Mouse (Mus musculus) G1E (cell line): ENCODE data around the gene Cemip. TPM values are rescaled to one million over a fixed set of nuclear protein-coding genes. Genes with fewer than 3 reads are reported as not detected.
A peak's percentile ranks its signal among the peaks of the same experiment; 100 is the strongest.

Source experiments
- ATAC-seq: 2 replicates; pipeline ENCODE4 v1.8.0; 2016; ENCODE audit warnings: mild to moderate bottlenecking; ENCODE audit not compliant: insufficient number of reproducible peaks, poor library complexity, low FRiP score, severe bottlenecking; ENCODE audit errors: extremely low read depth
- DNase-seq: peaks from one replicate; pipeline ENCODE4 v3.0.0; 2012; ENCODE audit warnings: low spot score
- H3K27me3 ChIP-seq: 2 replicates; pipeline ENCODE4 v1.6.1; 2012; ENCODE audit warnings: mild to moderate bottlenecking, low read length, inconsistent platforms; ENCODE audit not compliant: insufficient read depth
- H3K36me3 ChIP-seq: replicated peaks from 2 replicates; pipeline ENCODE3; 2012; ENCODE audit warnings: mild to moderate bottlenecking, inconsistent platforms
- H3K4me1 ChIP-seq: 2 replicates; pipeline ENCODE4 v1.6.1; 2012; ENCODE audit warnings: low read depth, low read length, inconsistent platforms, mixed read lengths; ENCODE audit not compliant: insufficient read depth
- H3K4me3 ChIP-seq: 2 replicates; pipeline ENCODE4 v1.5.1; 2012; ENCODE audit warnings: low read depth, mild to moderate bottlenecking, inconsistent platforms, low read length, moderate library complexity, mixed read lengths
- H3K9me3 ChIP-seq: replicated peaks from 2 replicates; pipeline ENCODE4 v1.6.1; 2012; ENCODE audit warnings: inconsistent platforms
- CTCF ChIP-seq: IDR thresholded peaks from 2 replicates; pipeline ENCODE4 v1.5.1; 2012; ENCODE audit warnings: low read depth, low read length, inconsistent platforms, mixed read lengths
- GATA1 ChIP-seq: IDR thresholded peaks from 2 replicates; pipeline ENCODE4 v1.6.1; 2012; ENCODE audit warnings: borderline replicate concordance, low read length, inconsistent platforms, mixed read lengths
- GATA2 ChIP-seq: IDR thresholded peaks from 2 replicates; pipeline ENCODE4 v1.6.1; 2012; ENCODE audit warnings: low read depth, low read length, inconsistent platforms, borderline replicate concordance
- POLR2AphosphoS5 ChIP-seq: IDR thresholded peaks from 2 replicates; pipeline ENCODE4 v1.6.1; 2012; ENCODE audit warnings: low read depth, low read length, inconsistent platforms; ENCODE audit not compliant: insufficient replicate concordance
- TAL1 ChIP-seq: conservative IDR thresholded peaks from 2 replicates; pipeline ENCODE4 v1.6.1; 2012; ENCODE audit warnings: low read depth, low read length, inconsistent platforms, mixed read lengths
- polyA plus RNA-seq: library from polyadenylated mRNA; stranded (reverse); fragments of >175 nt; gene quantifications from 2 replicates; pipeline ENCODE4 v1.2.3, GENCODE M21; 2012
- total RNA-seq, 2 experiments: library from RNA; stranded (forward) in 1 of 2; stranded (reverse) in 1 of 2; fragments of 200-1000 nt in 1 of 2; fragments of >200 nt in 1 of 2; fragmentation: Nextera tagmentation in 1 of 2; gene quantifications; 2 replicates each; pipeline ENCODE4 v1.2.3; 2014 to 2017

Gene Cemip
- total and polyA plus RNA-seq, 3 experiments = 0.22 TPM; not detected in 2

DNA sequence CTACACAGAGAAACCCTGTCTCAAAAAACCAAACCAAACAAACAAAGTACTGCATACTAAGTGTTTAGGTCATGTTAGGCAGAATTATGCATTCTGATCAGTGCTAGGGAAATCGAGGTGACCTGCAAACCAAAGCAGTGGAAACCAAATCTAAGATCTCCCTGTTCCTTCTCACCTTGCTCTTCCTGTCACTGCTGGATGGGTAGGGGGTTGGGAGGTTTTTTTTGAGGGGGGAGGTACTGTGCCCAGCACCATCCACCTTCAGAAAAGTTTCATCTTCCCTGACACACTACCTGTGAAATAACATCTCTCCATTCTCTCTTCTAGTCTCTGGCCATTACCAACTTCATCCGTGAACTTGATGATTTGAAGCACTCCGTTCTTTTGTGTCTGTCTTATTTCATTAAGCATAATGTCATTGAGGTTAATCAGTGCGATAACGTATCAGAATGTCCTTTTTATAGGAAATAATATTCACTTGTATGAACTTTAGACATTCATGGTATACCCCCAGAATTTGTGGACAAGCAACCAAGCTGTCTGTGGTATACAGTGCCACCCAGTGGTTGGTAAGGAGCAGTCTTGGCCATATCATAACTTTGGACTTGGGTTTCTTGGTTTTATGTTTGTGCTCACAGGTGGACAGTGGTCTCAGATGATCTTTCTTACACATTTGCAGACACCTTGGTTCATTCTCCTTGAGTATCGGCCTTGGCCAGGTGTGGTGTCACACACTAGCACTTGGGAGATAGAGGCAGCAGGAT lies 199.8 kb downstream of the Cemip start:
- no peak for TF ChIP-seq GATA2
- TF ChIP-seq CTCF = peak; percentile 35; the same call in 1 of the 2 replicates
- H3K36me3 ChIP-seq = peaks cover 13% of the 10 kb centered on the region
- no peaks in the 10 kb centered on the region for H3K27me3 ChIP-seq
- H3K4me1 ChIP-seq = peaks cover 63% of the 10 kb centered on the region
- H3K4me3 ChIP-seq = no peak overlapping the region
- peaks cover 5% of the 10 kb centered on the region for H3K9me3 ChIP-seq
- ATAC-seq (no peak), DNase-seq (no peak)

DNA sequence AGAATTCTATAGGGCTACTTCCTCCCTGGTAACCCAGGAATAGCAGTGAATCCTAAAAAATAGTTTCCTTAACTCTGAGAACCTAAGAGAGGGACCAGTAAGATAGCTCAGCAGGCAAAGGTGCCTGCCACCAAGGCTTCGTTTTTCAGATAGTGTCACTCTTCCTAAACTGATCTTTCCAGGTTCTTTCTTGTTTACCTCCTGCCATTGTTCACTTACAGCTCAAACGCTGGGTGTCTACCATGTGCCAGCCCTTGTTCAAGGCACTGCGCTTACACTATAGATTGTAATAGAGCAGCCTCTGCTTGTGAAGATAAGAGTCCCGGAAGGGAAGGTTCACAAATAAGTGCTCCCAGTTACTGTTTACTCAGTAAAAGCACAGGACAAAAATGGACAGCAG lies 200.5 kb downstream of the Cemip start:
- peaks cover 64% of the 10 kb centered on the region for H3K4me1 ChIP-seq
- no peaks in the 10 kb centered on the region for H3K27me3 ChIP-seq
- peaks cover 5% of the 10 kb centered on the region for H3K9me3 ChIP-seq
- peak; percentile 58 for TF ChIP-seq TAL1
- TF ChIP-seq GATA1 = no peak
- peak; percentile 58 for ATAC-seq
- DNase-seq = peak; percentile 39
- H3K4me3 ChIP-seq = no peak overlapping the region; the same call in 1 of the 2 replicates
- H3K36me3 ChIP-seq = peaks cover 19% of the 10 kb centered on the region

DNA sequence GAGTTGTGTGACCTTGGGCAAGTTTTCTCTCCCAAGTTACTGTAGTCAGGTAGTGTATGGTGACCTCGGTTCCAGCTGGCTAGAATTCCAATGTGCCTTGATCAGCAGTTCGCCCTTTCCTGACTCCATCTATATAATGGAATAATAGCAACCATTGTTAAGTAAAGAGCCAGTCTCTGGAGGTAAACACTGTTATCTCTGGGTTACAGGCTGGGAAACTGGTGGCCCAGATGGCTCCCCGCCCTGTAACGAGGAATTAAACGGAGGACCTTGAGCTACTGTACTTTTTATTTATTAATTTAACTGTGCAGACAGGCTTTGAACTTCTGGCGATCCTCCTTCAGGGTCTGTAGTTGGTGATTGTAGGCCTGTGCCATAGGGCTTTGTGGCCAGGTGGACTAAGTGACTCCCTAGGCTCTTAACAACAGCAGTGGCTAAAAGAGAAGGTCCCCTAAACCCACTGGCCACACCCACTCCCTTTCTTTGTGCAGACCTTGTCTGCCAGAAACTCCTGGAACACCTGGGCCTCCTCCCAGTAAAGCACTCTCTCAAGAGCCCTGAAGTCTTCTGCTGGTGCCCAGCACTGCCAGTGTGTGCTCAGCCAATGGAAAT lies 201.3 kb downstream of the Cemip start:
- Histone ChIP-seq H3K27me3 (no peaks in the 10 kb centered on the region), H3K9me3 (peaks cover 5% of the 10 kb centered on the region), H3K4me1 (peaks cover 67% of the 10 kb centered on the region), H3K4me3 (peak overlapping the region; percentile 80), H3K36me3 (peaks cover 22% of the 10 kb centered on the region)
- DNase-seq (peak; percentile 40), ATAC-seq (peak; percentile 42)
- TF ChIP-seq TAL1 = peak; percentile 70
- TF ChIP-seq CTCF = no peak

DNA sequence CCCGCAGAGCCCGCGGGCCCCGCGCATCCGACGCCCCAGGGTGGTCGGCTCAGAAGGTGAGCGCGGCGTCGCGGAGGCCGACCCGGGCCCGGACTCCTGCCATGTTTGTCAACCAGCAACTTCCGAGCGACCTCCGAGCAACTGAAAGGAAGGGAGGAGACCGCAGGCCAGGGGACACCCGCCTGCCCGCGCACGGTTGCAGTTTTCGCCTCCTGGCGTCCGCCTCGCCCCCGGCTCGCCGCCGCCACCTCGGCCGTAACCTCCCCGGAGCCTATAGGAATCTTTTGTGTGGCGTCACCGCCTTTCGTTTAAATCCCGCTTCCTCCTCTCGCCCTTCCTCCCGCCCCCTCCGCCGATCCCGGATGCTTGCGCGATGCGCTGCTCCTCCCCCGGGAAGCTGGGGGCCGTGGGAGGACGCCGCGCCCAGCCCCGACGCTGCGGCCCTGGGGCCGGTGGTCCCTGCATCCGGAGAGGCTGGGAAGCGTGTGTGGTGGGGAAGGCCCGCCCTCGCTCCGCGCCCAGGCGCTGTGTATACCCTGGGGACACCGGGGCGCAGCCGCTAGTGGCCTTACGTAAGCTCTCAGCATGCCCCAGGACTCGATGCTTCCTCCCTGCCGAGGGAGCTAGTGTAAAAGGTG lies 202.2 kb downstream of the Cemip start, which contains the start of the genes Tlnrd1 and Mesd:
Tlnrd1 (minus strand) TSS at position 285 of the 638 bp plus-strand sequence.
Mesd (plus strand) TSS at position 446 of the 638 bp plus-strand sequence.
- TF ChIP-seq GATA2 (no peak), POLR2AphosphoS5 (no peak), GATA1 (no peak), CTCF (no peak), TAL1 (no peak)
- H3K27me3 ChIP-seq = no peaks in the 10 kb centered on the region
- peaks cover 60% of the 10 kb centered on the region for H3K4me1 ChIP-seq
- peaks cover 22% of the 10 kb centered on the region for H3K36me3 ChIP-seq
- peak within 1 kb of the TSS; percentile 80 for H3K4me3 ChIP-seq
- ATAC-seq = peak; percentile 52
- H3K9me3 ChIP-seq = peaks cover 5% of the 10 kb centered on the region
- peak; percentile 91 for DNase-seq

DNA sequence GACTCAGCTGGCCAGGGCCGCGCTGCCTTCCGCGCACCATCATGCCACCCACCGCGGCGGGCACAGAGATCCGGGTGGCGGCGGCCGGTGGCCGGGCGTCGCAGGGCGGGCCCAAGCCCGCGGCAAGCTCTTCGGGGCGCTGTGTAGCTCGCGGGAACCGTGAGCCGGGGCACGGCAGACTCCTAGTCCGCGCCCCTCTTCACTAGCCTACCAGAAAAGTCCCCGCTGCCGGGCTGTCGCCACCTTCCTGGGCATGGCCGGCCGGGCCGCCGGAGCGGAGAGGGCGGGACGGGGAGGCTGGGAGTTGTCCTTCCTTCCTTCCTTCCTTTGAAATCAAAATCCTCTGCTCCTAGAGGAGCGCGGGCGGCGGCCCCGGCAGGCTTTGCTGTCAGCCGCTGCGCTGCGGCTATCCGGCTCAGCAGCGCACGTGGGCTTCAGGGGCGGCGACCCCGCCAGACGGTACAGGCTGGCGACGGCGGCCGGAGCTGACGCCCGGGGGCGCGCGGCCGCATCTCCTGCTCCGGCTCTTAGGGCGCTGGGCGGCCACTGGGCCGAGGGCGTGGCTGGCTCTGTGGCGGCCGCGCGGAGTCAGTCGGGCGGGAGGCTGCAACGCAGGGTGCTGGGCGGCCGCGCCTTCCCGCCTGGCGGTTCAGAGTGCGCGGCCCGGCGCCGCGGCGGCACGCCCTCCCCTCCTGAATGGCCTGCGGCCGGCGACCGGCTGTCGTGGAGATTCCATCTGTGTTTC lies 202.9 kb downstream of the Cemip start:
- no peak for ATAC-seq
- Histone ChIP-seq H3K9me3 (peaks cover 5% of the 10 kb centered on the region), H3K36me3 (peaks cover 25% of the 10 kb centered on the region), H3K4me3 (peak overlapping the region; percentile 80), H3K4me1 (peaks cover 60% of the 10 kb centered on the region), H3K27me3 (no peaks in the 10 kb centered on the region)
- DNase-seq = peak; percentile 64
- TF ChIP-seq TAL1 = no peak

Other genes starting within 250 kb of the Cemip start
- gene Tlnrd1, start 202.2 kb downstream of the Cemip start, total RNA-seq (2014; fragmentation: Nextera tagmentation) = 5.7 and 6.9 TPM in 2 replicates
- gene Tlnrd1, start 202.2 kb downstream of the Cemip start, total RNA-seq (2017) = 3.7 and 6.6 TPM in 2 replicates
- gene Tlnrd1, start 202.2 kb downstream of the Cemip start, polyA plus RNA-seq = 21.2 and 28.8 TPM in 2 replicates
- gene Mesd, start 202.0 kb downstream of the Cemip start, total RNA-seq (2014; fragmentation: Nextera tagmentation) = 25.0 and 28.7 TPM in 2 replicates
- 33.6 and 41.0 TPM in 2 replicates for gene Mesd, start 202.0 kb downstream of the Cemip start, total RNA-seq (2017)
- gene Mesd, start 202.0 kb downstream of the Cemip start, polyA plus RNA-seq = 20.2 and 68.0 TPM in 2 replicates
- 22.8 and 30.6 TPM in 2 replicates for gene Abhd17c, start 65.4 kb upstream of the Cemip start, total RNA-seq (2014; fragmentation: Nextera tagmentation)
- 12.7 and 13.5 TPM in 2 replicates for gene Abhd17c, start 65.4 kb upstream of the Cemip start, total RNA-seq (2017)
- 26.3 and 28.1 TPM in 2 replicates for gene Abhd17c, start 65.4 kb upstream of the Cemip start, polyA plus RNA-seq